Mouse (Mus musculus) fibroblast of lung, adult 2 months (primary cell): ENCODE measurements around the gene Myo1b.

ENCODE experiments used
- DNase-seq: peaks from one replicate; pipeline ENCODE4 v3.0.0-alpha.2; 2011; ENCODE audit warnings: low read depth

The Myo1b gene

GRCm38 (mm10) chr1:51789269-51789668, 126.6 kb downstream of the Myo1b start:
- DNase-seq: peak; percentile 93

DNA sequence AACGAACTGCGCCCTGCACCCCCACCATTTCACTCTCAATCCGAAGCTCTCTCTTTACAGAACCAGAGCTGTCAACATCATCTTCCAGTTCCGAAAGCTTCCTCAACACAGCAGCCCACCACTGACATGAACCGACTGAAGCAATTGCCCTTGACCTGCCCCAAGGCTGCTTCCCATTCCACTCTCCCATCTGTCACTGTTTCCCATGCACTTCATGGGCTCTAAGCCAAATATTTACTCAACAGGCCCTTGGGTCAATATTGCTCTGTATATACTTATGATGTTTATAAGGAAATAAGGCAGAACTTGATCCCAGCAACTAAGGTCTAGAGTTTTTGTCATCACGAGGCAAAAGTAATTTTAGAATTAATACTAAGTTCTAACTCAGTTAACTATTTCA, 133.8 kb downstream of the Myo1b start:
- no peak for DNase-seq

- DNase-seq: no peak
Measured at GRCm38 (mm10) chr1:51780357-51780756, 135.5 kb downstream of the Myo1b start.

GRCm38 (mm10) chr1:51778241-51778640, 137.6 kb downstream of the Myo1b start:
- DNase-seq: no peak

- no peak for DNase-seq
Measured at GRCm38 (mm10) chr1:51770504-51770871, 145.4 kb downstream of the Myo1b start.

DNA sequence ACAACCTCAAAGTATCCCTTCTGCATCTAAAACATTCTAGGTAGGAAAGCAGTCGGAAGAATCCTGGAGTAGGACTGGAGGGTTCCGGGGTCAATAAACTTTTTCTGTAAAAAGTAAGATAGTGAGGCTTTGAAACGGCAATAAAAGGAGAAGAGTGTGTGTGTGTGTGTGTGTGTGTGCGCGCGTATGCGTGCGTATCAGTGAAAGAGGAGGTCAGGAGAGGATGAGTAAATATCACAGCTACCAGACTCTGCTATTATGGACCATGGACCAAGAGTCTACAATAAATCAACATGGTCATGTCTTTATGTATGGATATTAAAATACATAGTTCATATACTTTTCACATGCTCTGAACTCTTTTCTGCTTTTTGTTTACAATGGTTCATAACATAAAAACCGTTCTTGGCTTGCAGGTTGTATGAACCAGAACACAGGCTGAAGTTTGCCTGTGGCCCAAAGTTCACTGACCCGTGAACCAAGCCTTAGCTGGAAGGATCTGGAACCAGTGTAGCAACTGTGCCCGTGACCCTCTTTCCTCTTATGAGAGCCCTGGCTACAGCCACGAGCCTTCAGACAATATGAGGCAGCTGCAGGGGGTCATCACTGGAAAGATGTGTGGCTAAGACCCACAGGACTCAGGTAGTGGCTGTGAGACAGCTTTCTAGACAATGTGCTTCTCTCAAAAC, 145.9 kb downstream of the Myo1b start:
- DNase-seq: no peak

DNA sequence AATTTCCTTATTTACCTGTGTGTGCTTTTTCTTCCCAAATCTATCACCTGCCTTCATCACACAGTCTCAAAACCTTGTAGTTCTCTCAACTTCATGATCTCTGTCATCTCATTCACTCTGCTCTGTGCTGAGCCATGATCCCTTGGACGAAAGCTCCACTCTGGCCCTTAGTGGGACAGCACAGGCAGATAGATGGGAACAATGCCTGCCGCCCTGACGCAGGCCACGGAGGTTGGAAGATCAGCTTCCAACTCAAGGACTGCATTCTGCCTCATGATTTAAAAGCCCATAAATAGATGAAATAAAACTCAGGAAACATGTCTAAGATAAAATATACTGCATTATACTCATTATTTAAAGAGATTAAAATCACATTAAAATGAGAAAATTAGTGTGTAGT, 149.6 kb downstream of the Myo1b start:
- DNase-seq: no peak

DNA sequence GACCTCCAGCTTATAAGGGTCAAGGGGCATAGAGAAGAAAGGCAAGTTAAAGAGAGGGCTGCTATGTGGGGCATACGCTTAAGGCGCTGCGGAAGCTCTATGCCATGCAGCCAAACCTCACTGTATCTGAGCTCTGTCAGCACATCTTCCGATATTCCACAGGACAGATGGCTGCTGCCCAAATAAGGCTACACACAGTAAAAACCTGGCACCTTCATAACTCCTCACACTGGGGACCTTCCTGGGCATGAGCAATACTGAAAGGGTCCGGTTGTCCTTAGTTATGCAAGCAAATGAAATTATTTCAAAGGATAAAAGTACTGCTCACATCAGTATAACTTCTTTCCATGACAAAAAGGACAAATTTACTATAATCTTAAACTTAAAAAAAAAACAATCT, 150.7 kb downstream of the Myo1b start:
- no peak for DNase-seq

GRCm38 (mm10) chr1:51759657-51760056, 156.2 kb downstream of the Myo1b start:
- no peak for DNase-seq

GRCm38 (mm10) chr1:51758326-51759109, 157.4 kb downstream of the Myo1b start:
- DNase-seq: no peak

DNA sequence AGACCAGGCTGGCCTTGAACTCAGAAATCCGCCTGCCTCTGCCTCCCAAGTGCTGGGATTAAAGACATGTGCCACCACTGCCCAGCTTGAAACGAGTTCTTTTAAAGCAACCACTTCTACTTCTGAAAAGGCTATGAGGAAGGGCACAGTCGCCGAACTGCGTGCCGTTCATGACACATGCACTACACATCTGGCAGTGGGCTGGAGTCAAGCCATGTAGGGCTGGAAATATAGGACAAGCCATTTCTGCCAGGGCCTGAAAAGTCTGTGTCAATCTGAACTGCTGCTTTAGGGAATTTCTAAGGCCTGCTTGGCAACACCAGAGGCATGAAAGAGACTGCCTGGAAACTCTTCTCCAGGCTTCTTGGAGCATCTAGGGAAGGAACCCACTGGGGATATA, 162.2 kb downstream of the Myo1b start:
- no peak for DNase-seq

GRCm38 (mm10) chr1:51751006-51751405, 164.9 kb downstream of the Myo1b start:
- no peak for DNase-seq

DNA sequence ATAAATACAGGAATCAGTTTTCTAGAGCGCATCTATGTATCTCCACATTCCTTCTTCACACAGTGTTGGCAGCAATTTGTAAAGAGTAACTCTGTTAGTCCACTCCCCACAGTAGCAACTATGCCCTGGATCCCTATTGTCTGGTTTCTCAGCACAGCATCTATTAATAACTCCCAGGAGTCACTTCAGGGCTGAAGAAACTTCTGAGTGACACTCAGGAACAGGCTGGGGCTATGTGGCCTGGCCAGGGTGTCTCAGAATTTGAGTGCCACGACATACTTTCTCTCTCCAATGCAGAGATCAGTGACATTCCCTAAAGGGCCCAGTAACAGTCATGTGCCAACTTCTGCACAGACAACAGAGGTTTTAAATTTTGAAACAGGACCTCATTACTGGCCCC, 167.6 kb downstream of the Myo1b start:
- DNase-seq: no peak

DNA sequence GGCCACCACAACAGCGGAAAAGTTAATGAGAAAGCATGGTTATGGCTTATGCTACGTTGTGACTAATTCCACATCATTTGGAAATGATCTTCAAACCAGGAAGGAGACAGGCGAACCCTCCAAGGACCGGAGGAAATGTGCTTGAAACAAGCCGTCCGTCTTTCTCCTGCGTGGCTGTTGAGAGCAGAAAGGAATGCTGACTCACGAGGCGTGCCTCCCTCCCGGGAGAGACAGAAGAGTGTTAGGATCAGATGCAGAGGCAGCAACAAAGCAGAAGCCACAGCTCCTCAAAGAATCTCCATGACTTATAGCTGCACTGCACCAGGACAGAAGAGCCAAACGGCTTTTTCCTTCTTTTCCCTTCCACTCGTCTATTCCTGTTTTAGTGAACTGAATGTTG, 168.4 kb downstream of the Myo1b start:
- peak; percentile 61 for DNase-seq

GRCm38 (mm10) chr1:51746711-51747240, 169.1 kb downstream of the Myo1b start:
- no peak for DNase-seq

DNA sequence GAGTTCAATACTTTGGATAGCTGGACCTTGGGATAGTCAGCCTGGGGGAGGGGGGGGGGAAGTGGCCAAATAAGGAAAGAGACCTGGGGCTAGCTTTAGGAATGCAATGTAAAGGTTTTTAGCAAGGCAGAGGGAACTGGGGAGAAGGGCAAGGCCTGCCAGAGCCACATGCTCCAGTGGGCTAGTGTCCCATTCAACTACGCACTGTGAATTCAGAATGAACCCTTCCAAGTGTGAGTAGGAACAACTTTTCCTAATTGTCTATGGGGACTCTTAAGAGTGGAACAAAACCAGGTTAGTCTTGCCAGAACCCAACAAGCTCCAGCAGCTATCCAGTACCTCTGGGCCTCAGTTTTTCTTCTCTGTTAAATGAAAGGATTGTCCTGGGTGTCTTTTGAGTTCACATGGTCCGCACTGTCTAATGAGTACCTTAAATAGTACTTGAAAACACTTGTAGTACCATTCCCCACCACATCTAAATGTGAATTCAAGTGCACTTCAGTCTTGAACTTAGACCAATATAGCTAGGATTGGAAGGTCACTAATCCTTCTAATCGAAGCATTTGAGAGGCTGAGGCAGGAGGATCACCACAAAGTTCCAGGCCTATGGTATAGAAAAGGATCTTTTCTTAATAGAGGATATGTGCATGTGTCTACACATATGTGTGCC, 172.0 kb downstream of the Myo1b start:
- no peak for DNase-seq

GRCm38 (mm10) chr1:51742586-51742985, 173.3 kb downstream of the Myo1b start:
- no peak for DNase-seq

- no peak for DNase-seq
Measured at GRCm38 (mm10) chr1:51740626-51741231, 175.1 kb downstream of the Myo1b start.

DNA sequence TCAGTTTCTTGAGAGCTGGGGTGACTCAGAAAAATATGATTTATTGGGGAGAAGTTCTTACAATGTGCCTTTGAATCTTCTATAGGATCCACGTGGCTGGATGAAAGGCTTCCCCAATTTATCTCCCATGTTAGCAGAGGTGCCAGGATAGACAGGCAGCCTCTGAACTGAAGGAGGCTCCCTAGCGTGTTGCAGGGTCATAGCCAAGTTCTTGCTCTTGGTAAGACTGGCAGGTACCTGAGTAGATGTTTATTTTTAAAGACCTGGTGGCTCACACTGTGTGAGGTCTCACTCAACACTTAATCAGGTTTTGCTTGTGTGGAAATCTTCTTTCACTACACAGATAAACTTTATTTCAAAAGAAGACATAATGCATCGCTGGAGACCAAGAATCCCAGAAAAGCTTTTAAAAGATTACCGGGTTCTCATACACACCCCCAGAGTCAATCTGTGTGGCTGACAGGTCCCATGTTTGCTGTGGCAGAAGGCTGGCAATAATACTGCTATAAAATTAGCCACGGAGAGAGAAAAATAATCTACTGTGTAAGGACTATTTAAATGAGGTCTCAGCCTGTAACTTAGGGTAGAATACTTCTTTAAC, 176.5 kb downstream of the Myo1b start:
- no peak for DNase-seq

DNA sequence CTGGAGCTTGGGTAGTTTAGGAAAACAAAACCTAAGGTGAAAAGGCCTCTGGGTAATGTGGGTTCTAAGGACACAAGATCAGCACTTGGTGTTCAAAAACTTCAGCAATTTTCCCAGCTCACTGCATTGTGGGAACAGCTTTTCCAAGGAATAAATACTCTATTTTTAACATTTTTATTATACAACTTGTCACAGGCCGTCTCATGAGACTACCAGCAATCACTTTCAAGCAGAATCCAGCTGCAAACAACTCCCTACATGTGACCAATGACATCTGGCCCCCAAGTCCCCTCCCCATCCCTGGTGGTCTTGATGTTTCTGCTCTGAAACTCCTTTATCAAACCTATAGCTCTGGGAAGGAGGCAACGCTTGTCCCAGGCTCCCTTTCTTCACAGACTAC, 179.0 kb downstream of the Myo1b start:
- DNase-seq: no peak

- DNase-seq: no peak
Measured at GRCm38 (mm10) chr1:51734721-51735120, 181.2 kb downstream of the Myo1b start.

- no peak for DNase-seq
Measured at GRCm38 (mm10) chr1:51729407-51729806, 186.5 kb downstream of the Myo1b start.
